Mouse (Mus musculus) layer of hippocampus, adult 18-20 months (tissue): ENCODE measurements around the gene Ankle1. TPM values are rescaled to one million over a fixed set of nuclear protein-coding genes. Genes with fewer than 3 reads are reported as not detected.
"Not testable (repeated sequence)": the region's sequence is repeated elsewhere in the genome, so short reads cannot be mapped to it uniquely, and the experiment has no call there.

Source experiments
- DNase-seq, 2 experiments: peaks; one replicate each; pipeline ENCODE4 v3.0.0; 2022; ENCODE audit warnings: low spot score in 2 of 2
- total RNA-seq, 2 experiments: library from RNA; stranded (reverse); gene quantifications; 2 replicates each; pipeline ENCODE4 v1.2.3; 2021

The Ankle1 gene
- total RNA-seq, 2 experiments from 2014 or later = 0.22 to 0.25 TPM

- no peak for DNase-seq
Observed at GRCm38 (mm10) chr8:71406099-71407015, 547 bp downstream of the Ankle1 start.

- DNase-seq = no peak
Observed at GRCm38 (mm10) chr8:71407441-71407840, 1.6 kb downstream of the Ankle1 start.

GRCm38 (mm10) chr8:71408231-71408630, 2.4 kb downstream of the Ankle1 start:
- DNase-seq = no peak

- DNase-seq = no peak
Observed at GRCm38 (mm10) chr8:71411535-71412273, 5.9 kb downstream of the Ankle1 start.

- DNase-seq = no peak
Observed at GRCm38 (mm10) chr8:71422121-71422520, 16.3 kb downstream of the Ankle1 start.

- DNase-seq = not testable (repeated sequence)
Observed at GRCm38 (mm10) chr8:71432935-71433334, 27.1 kb downstream of the Ankle1 start.

- no peak for DNase-seq
Observed at GRCm38 (mm10) chr8:71437041-71437440, 31.2 kb downstream of the Ankle1 start.

GRCm38 (mm10) chr8:71441404-71441803, 35.6 kb downstream of the Ankle1 start:
- DNase-seq = peak in 1 of 2 experiments; percentile 54

GRCm38 (mm10) chr8:71445096-71445495, 39.3 kb downstream of the Ankle1 start:
- DNase-seq = no peak

GRCm38 (mm10) chr8:71451337-71451736, 45.5 kb downstream of the Ankle1 start:
- DNase-seq = no peak

GRCm38 (mm10) chr8:71451777-71452176, 46.0 kb downstream of the Ankle1 start:
- DNase-seq = no peak

GRCm38 (mm10) chr8:71452669-71453068, 46.9 kb downstream of the Ankle1 start:
- no peak for DNase-seq

- no peak for DNase-seq
Observed at GRCm38 (mm10) chr8:71454668-71455067, 48.9 kb downstream of the Ankle1 start.

GRCm38 (mm10) chr8:71456906-71457305, 51.1 kb downstream of the Ankle1 start:
- no peak for DNase-seq

- DNase-seq = no peak
Observed at GRCm38 (mm10) chr8:71457659-71458270, 52.0 kb downstream of the Ankle1 start.

Other genes starting within 250 kb of the Ankle1 start
- gene Myo9b, start 133.3 kb upstream of the Ankle1 start, total RNA-seq = 10 to 100 TPM; 29.1 to 32.8 TPM
- 10 to 100 TPM; 10.8 to 12.7 TPM for gene Haus8, start 133.1 kb upstream of the Ankle1 start, total RNA-seq
- gene Use1, start 39.2 kb upstream of the Ankle1 start, total RNA-seq = 100 to 1,000 TPM; 111 to 127 TPM
- 10 to 100 TPM; 14.3 to 17.9 TPM for gene Ocel1, start 34.7 kb upstream of the Ankle1 start, total RNA-seq
- 10 to 100 TPM; 44.6 to 46.5 TPM for gene Nr2f6, start 24.1 kb upstream of the Ankle1 start, total RNA-seq
- 1 to 10 TPM; 3.3 TPM for gene Ushbp1, start 10.2 kb upstream of the Ankle1 start, total RNA-seq
- gene Babam1, start 9.1 kb upstream of the Ankle1 start, total RNA-seq = 100 to 1,000 TPM in 1 of 2 experiments, 10 to 100 TPM in 1; 94.1 to 103 TPM
- 100 to 1,000 TPM; 287 to 312 TPM for gene Abhd8, start 57.6 kb downstream of the Ankle1 start, total RNA-seq
- 10 to 100 TPM; 48.1 to 48.9 TPM for gene Mrpl34, start 58.9 kb downstream of the Ankle1 start, total RNA-seq
- gene Dda1, start 63.2 kb downstream of the Ankle1 start, total RNA-seq = 10 to 100 TPM; 82.5 to 91.6 TPM
- gene Ano8, start 80.0 kb downstream of the Ankle1 start, total RNA-seq = 10 to 100 TPM; 48.4 to 49.2 TPM
- 10 to 100 TPM; 30.4 to 36.1 TPM for gene Gtpbp3, start 82.1 kb downstream of the Ankle1 start, total RNA-seq
- 1 to 10 TPM; 7.4 to 7.9 TPM for gene Plvap, start 105.7 kb downstream of the Ankle1 start, total RNA-seq
- gene Ccdc194, start 119.7 kb downstream of the Ankle1 start, total RNA-seq = not detected
- 1 to 10 TPM; 3.8 to 5.4 TPM for gene Bst2, start 131.4 kb downstream of the Ankle1 start, total RNA-seq
- 10 to 100 TPM; 29.9 to 37.9 TPM for gene Mvb12a, start 136.9 kb downstream of the Ankle1 start, total RNA-seq
- gene Tmem221, start 152.9 kb downstream of the Ankle1 start, total RNA-seq = under 1 TPM in 1 of 2 experiments, not detected in 1; 0.20 TPM
- gene Nxnl1, start 160.6 kb downstream of the Ankle1 start, total RNA-seq = under 1 TPM; 0.12 to 0.15 TPM
- 100 to 1,000 TPM; 105 to 126 TPM for gene Slc27a1, start 162.9 kb downstream of the Ankle1 start, total RNA-seq
- 10 to 100 TPM; 32.0 to 33.1 TPM for gene Pgls, start 186.2 kb downstream of the Ankle1 start, total RNA-seq
- gene Fam129c, start 191.6 kb downstream of the Ankle1 start, total RNA-seq = 1 to 10 TPM; 2.5 to 3.1 TPM
- gene Colgalt1, start 205.0 kb downstream of the Ankle1 start, total RNA-seq = 10 to 100 TPM; 53.7 to 54.1 TPM